Mouse (Mus musculus) embryonic fibroblast, embryonic 13.5 days (primary cell): Measurements from ENCODE around the gene AL607142.1. TPM values are rescaled to one million over a fixed set of nuclear protein-coding genes. Genes with fewer than 3 reads are reported as not detected.
A peak's percentile ranks its signal among the peaks of the same experiment; 100 is the strongest.

Experiments used
- H3K27ac ChIP-seq: 2 replicates; pipeline ENCODE4 v1.5.1; 2012; ENCODE audit warnings: low read length, control low read depth, inconsistent platforms; ENCODE audit not compliant: insufficient read depth
- H3K4me1 ChIP-seq: 2 replicates; pipeline ENCODE4 v1.6.1; 2011; ENCODE audit warnings: low read length; ENCODE audit not compliant: control insufficient read depth, insufficient read depth
- H3K4me3 ChIP-seq: 2 replicates; pipeline ENCODE4 v1.5.1; 2011; ENCODE audit warnings: mild to moderate bottlenecking, control low read depth, low read length; ENCODE audit not compliant: insufficient read depth
- CTCF ChIP-seq: IDR thresholded peaks from 2 replicates; pipeline ENCODE4 v1.5.1; 2011; ENCODE audit warnings: mild to moderate bottlenecking, control low read depth, low read length, moderate library complexity, borderline replicate concordance; ENCODE audit not compliant: insufficient read depth
- POLR2A ChIP-seq: IDR thresholded peaks from 2 replicates; pipeline ENCODE4 v1.6.1; 2011; ENCODE audit warnings: low read depth, mild to moderate bottlenecking, control low read depth, low read length, moderate library complexity
- polyA plus RNA-seq: library from polyadenylated mRNA; stranded (reverse); fragments of >200 nt; gene quantifications from 2 replicates; pipeline ENCODE4 v1.2.4, GENCODE M21; 2011; ENCODE audit warnings: low read depth; ENCODE audit not compliant: missing spikeins, insufficient read length

The AL607142.1 gene
- polyA plus RNA-seq, 1 experiment: not detected

DNA sequence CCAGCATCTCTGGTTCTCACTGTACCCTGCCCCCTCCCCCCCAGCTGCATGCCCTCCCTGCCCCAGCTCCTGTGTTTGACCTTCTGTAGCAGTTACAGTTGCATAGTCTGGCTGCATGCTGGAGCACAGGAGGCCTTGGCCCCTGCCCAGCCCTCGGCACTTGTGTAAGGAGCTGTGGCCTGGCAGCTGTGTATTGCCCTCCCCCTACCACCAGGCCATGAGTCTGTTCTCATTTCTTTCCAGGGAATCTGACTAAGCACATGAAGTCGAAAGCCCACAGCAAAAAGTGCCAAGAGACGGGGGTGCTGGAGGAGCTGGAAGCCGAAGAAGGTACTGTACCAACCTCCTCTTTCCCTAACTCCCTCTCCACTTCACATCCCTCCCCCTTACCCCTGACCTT is 63.2 kb downstream of the AL607142.1 start:
- no peak for TF ChIP-seq CTCF
- no peak overlapping the region for H3K27ac ChIP-seq
- H3K4me1 ChIP-seq: peaks cover 6% of the 10 kb centered on the region
- H3K4me3 ChIP-seq: no peak overlapping the region

DNA sequence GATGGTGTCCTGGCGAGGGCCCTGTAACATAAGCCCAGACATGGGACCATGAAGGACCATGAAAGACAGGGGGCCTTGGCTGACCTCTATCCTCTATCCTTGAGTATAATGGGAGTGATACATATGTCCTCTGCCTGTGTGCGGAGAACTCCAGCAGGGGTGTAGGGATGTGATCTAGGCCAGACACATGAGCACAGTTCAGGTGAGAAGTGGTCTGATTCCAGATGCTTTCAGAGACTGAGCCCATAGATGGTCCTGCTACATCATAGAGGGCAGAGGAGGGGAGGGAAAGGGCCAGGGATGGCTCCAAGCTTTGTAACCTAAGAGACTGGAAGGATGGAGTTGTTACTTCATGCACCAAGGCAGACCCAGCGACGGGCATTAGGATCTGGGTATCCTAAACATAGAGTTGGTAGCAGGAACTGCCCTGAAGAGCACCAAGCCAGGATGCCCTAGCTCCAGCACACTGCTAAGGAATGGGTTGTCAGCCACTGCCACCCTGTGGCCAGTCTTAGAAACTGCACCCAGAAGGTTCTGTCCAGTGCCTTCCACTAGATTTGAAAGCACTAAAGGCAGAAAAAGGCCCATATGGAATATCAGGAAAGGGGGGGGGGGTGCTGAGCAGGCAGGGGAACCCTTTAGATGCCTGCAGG is 64.6 kb downstream of the AL607142.1 start:
- H3K4me1 ChIP-seq: peaks cover 6% of the 10 kb centered on the region
- no peak overlapping the region for H3K4me3 ChIP-seq
- H3K27ac ChIP-seq: no peak overlapping the region
- TF ChIP-seq CTCF: peak; percentile 88; the same call in 1 of the 2 replicates
- TF ChIP-seq POLR2A: no peak

DNA sequence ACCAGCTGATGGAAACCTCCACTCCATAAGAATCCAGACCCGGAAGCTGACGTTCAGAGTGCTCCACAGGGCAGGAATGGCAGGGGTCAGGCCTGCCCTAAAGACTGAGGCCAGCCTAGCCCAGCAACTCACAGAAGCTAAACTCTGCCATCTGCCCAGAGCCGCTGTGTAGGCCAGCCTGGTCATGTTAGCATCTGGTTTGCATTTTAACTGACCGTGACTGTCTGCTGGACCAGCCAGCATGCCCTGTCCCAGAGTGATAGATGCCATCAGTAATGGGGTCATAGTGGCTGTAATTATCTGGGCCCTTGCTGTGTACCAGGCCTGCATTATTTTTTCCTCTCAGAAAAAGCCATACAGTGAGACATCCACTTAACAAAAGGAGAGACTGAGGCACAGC is 66.1 kb downstream of the AL607142.1 start:
- TF ChIP-seq POLR2A (no peak), CTCF (no peak)

DNA sequence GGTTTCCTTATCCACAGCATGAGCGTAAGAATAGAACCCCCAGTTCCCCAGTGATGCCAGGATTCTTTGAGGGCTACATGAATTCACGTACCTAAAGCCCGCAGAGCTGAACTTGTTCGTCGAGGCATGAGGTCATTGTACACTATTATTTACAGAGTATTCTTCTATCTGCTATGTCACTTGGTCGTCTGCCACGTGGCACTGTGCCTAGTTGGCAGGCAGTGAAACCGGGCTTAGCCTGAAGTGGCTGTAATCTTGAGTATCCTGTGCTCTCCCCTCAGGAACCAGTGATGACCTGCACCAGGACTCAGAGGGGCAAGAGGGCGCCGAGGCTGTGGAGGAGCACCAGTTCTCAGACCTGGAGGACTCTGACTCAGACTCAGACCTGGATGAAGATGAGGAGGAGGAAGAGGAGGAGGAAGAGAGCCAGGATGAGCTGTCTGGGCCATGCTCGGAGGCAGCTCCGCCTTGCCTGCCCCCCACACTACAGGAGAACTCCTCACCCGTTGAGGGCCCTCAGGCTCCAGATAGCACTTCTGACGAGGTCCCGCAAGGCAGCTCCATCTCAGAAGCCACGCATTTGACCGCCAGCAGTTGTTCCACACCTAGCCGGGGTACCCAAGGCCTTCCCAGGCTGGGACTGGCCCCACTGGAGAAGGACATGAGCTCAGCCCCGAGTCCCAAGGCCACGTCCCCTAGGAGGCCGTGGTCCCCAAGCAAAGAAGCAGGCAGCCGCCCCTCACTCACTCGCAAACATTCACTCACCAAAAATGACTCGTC is 66.8 kb downstream of the AL607142.1 start:
- Histone ChIP-seq H3K4me1 (peaks cover 6% of the 10 kb centered on the region), H3K27ac (no peak overlapping the region), H3K4me3 (no peak overlapping the region)
- TF ChIP-seq CTCF: no peak
- TF ChIP-seq POLR2A: no peak

More for the DNA sequence above, 66.1 kb downstream of the AL607142.1 start:
- Histone ChIP-seq H3K4me3 (no peak overlapping the region), H3K4me1 (peaks cover 6% of the 10 kb centered on the region), H3K27ac (no peak overlapping the region)

DNA sequence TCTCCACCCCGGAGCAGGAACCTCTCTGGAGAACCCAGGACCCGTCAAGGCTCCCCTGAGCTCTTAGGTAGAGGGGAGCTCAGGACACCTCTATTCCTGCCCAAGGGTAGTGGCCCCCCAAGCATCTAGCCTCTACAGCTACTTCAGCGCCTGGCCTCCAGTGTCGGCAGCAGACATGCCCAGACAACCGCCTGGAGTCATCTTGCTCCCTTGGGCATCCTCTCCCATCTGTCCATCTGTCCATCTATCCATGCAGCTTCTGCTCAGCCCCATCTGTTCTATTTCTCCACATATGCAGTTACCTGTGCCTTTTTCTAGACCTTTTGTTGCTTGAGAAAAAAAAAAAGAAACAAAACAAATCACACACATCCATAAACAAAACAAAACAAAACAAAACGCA is 69.4 kb downstream of the AL607142.1 start:
- no peak for TF ChIP-seq POLR2A
- TF ChIP-seq CTCF: no peak
- Histone ChIP-seq H3K27ac (no peak overlapping the region), H3K4me3 (no peak overlapping the region), H3K4me1 (peaks cover 3% of the 10 kb centered on the region; the same call in 1 of the 2 replicates)

DNA sequence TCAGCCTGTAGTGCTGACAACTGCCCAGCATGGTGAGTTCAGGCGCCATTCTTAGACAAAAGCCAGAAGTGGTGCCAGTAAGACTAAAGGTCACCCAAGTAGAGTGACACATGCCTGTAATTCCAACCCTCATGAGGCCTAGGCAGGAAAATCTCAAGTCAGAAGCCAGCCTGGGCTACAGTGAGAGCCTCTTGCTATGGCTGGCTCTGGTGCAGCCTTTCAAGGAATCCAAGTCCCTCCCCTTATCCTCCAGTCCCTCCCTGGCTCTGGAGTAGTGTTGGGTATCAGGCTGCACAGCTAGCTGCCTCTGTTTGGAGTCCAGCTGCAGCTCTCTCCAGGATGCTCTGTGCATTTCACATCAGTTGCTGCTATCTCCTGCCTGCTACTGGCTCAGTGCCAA is 77.0 kb downstream of the AL607142.1 start:
- H3K4me1 ChIP-seq: no peaks in the 10 kb centered on the region
- TF ChIP-seq POLR2A: no peak
- no peak for TF ChIP-seq CTCF
- H3K4me3 ChIP-seq: no peak overlapping the region
- H3K27ac ChIP-seq: no peak overlapping the region

DNA sequence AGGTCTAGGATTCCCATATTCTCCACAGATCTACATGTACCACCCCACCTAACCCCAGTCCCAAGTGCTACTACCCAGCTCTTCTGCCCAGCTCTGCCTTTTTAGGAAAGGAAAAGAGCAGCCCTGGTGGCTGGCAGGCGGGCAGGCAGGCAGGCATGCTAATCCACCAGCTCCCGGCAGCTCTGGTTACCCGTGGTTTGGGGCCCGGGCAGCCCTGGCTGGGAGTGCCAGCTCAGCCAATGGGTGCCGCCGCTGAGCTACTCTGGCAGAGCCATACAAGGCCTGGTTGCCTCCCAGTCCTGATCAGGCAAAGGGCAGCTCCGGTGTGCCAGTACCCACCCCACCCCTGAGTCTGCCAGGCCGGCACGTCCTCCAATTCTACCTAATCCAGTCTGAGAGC is 78.1 kb downstream of the AL607142.1 start:
- H3K4me3 ChIP-seq: no peak overlapping the region
- TF ChIP-seq POLR2A: no peak
- no peak for TF ChIP-seq CTCF
- no peaks in the 10 kb centered on the region for H3K4me1 ChIP-seq
- H3K27ac ChIP-seq: no peak overlapping the region

Other genes starting within 250 kb of the AL607142.1 start
- not detected in 2 replicates for gene Edn2, start 96.2 kb downstream of the AL607142.1 start, polyA plus RNA-seq
- gene Foxo6, start 222.4 kb downstream of the AL607142.1 start, polyA plus RNA-seq: not detected in 2 replicates